Mouse (Mus musculus) intestine, embryonic 16.5 days (tissue): ENCODE measurements around the gene Pdhx. TPM values are rescaled to one million over a fixed set of nuclear protein-coding genes. Genes with fewer than 3 reads are reported as not detected.

Source experiments
- polyA plus RNA-seq: library from polyadenylated mRNA; unstranded; fragments of >200 nt; fragmentation: Nextera tagmentation; extraction: Ambion mirVana; gene quantifications from 2 replicates; pipeline ENCODE4 v1.2.1, GENCODE M21; 2015

The Pdhx gene
- polyA plus RNA-seq, 1 experiment from 2014 or later, result 37.7 TPM

Other genes starting within 250 kb of the Pdhx start
- 11.8 and 12.5 TPM in 2 replicates for gene Cd44, start 171.8 kb downstream of the Pdhx start, polyA plus RNA-seq
- 50.0 and 51.0 TPM in 2 replicates for gene Apip, start 162 bp upstream of the Pdhx start, polyA plus RNA-seq
- 28.9 and 29.8 TPM in 2 replicates for gene Ehf, start 229.8 kb upstream of the Pdhx start, polyA plus RNA-seq